Comparison of ENCODE assay signal across 8 mouse cellular contexts in the genomic region with DNA sequence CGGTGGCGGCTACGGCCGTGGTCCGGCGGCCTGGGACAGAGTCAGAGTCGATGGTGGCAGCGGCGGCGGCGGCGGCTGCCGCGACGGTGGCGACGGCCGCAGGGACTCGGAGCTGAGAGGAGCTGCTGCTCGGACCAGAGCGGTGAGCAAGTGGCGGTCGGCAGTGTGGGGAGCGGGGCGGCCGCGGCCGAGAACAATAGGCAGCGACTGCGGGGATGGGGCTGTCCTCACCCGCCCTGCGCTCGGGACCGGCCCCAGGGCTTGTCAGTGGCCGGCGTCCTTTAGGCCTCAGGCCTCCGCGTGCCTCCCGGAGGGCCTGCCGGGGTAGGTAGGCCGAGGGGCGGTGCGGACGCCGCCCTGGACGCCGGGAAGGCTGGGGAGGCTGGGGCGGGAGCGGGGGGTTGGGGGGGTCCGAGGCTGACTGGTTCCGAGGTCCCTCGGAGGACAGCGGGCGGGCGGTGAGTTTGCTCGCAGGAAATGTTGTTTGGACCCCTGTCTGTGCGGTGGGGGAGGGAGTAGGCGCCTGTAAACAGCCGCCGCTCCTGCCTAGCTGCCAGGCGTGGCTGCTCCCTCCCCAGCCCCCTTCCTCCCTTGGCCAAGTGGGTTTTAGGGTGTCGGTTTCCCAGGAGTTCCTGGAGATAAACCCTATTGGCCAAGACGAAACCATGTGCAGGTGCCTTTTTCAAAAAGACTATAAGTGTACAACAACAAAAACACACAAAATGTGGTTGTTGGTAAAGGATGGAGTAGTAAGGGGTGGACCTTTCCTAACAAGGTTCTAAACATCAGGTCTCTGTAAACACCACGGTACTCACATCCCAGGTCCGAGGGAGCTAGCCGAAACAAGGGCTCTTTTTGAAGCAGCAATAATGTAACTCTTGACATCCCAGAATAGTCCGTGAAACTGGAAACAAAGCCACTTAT. TPM values are rescaled to one million over a fixed set of nuclear protein-coding genes. Genes with fewer than 3 reads are reported as not detected.
DNase-seq lines count a peak whose midpoint lies in the region; ATAC-seq and TF ChIP-seq lines count a peak whose summit lies in the region.

No protein-coding gene starts in this region.

- TF ChIP-seq RAD21 in MEL (IDR thresholded peaks at IDR 0.05; ENCODE audit: low read depth, low read length), result no peak

- H3K36me3 ChIP-seq in MEL (ENCODE audit: control insufficient read depth in 1 of 2, insufficient read depth in 2 of 2, low read length in 2 of 2), result peaks cover 0 to 31% of the 10 kb centered on the region in 2 experiments; a peak in 3 of 4 replicates
- no peaks in the 10 kb centered on the region for H3K36me3 ChIP-seq in forebrain, embryonic 14.5 days (ENCODE audit: control insufficient read depth, insufficient read depth, low read length)
- H3K36me3 ChIP-seq in lung, postnatal 0 days (ENCODE audit: insufficient read depth, low read length), result no peaks in the 10 kb centered on the region

- peak; percentile 75 for ATAC-seq in forebrain, embryonic 14.5 days
- ATAC-seq in lung, postnatal 0 days, result peak; percentile 73

- peak overlapping the region; percentile 58 for H3K27ac ChIP-seq in MEL (ENCODE audit: control insufficient read depth, low read depth, low read length)
- peak overlapping the region; percentile 87 for H3K27ac ChIP-seq in forebrain, embryonic 14.5 days (ENCODE audit: low read depth, low read length)
- H3K27ac ChIP-seq in layer of hippocampus, adult 2 months, result peak overlapping the region; percentile 97
- H3K27ac ChIP-seq in lung, postnatal 0 days (ENCODE audit: low read length), result peak overlapping the region; percentile 94

- no peaks in the 10 kb centered on the region for H3K9me3 ChIP-seq in MEL (replicated peaks; ENCODE audit: insufficient read depth, low read length)
- H3K9me3 ChIP-seq in forebrain, embryonic 14.5 days (replicated peaks; ENCODE audit: control insufficient read depth, low read length), result no peaks in the 10 kb centered on the region
- H3K9me3 ChIP-seq in lung, postnatal 0 days (ENCODE audit: low read length), result no peaks in the 10 kb centered on the region

- TF ChIP-seq POLR2A in MEL (IDR thresholded peaks at IDR 0.05; ENCODE audit: control insufficient read depth in 1 of 2, insufficient read depth in 1 of 2, low read depth in 1 of 2, low read length in 2 of 2, poor library complexity in 1 of 2), result no peak; a peak in 1 of 4 replicates

- intact Hi-C loops in heart, postnatal 10 days (cut with DNase I), result loop anchor here (5.0 kb wide), 1 partner anchor 125 kb away; a partner anchor contains a TSS

- H3K4me2 ChIP-seq in forebrain, embryonic 14.5 days (ENCODE audit: low read length), result peak overlapping the region; percentile 74
- H3K4me2 ChIP-seq in lung, postnatal 0 days (replicated peaks; ENCODE audit: low read depth, low read length), result peak overlapping the region; percentile 68

- DNase-seq in MEL (ENCODE audit: low read depth, low spot score), result peak; percentile 72
- DNase-seq in c-Kit-negative CD71-positive TER-119-positive erythroid progenitor cells, embryonic 14.5 days (ENCODE audit: low read depth, low spot score), result peak; percentile 46
- peak; percentile 62 for DNase-seq in forebrain, embryonic 14.5 days (ENCODE audit: low spot score)
- peak; percentile 74 to 75 for DNase-seq in heart, postnatal 10 days
- DNase-seq in layer of hippocampus, adult 2 months (ENCODE audit: low spot score in 2 of 2), result peak; percentile 28 to 41
- peak; percentile 65 for DNase-seq in lung, postnatal 0 days (ENCODE audit: low spot score)
- DNase-seq in ovary, postnatal 36 days (ENCODE audit: low spot score), result peak; percentile 68
- peak; percentile 70 for DNase-seq in thymus, postnatal 4 days

- H3K9ac ChIP-seq in MEL (ENCODE audit: control insufficient read depth, low read depth, low read length, poor library complexity, severe bottlenecking), result peak overlapping the region; percentile 91
- peak overlapping the region; percentile 97 for H3K9ac ChIP-seq in forebrain, embryonic 14.5 days (ENCODE audit: low read length)
- H3K9ac ChIP-seq in lung, postnatal 0 days (replicated peaks; ENCODE audit: low read depth), result peak overlapping the region; percentile 94

- under 1% methylated on average over 59 of the region's 67 CpGs for WGBS in forebrain, embryonic 14.5 days
- WGBS in lung, postnatal 0 days, result under 1% methylated on average over 38 of the region's 67 CpGs

- H3K4me1 ChIP-seq in MEL (ENCODE audit: control insufficient read depth in 1 of 2, insufficient read depth in 2 of 2, low read length in 2 of 2), result peaks cover 0 to 27% of the 10 kb centered on the region in 2 experiments
- H3K4me1 ChIP-seq in forebrain, embryonic 14.5 days (ENCODE audit: control insufficient read depth, insufficient read depth, low read length), result peaks cover 6% of the 10 kb centered on the region
- H3K4me1 ChIP-seq in lung, postnatal 0 days (ENCODE audit: insufficient read depth, low read depth, low read length), result no peaks in the 10 kb centered on the region

- TF ChIP-seq CTCF in MEL (IDR thresholded peaks at IDR 0.05 in 2 of 3, conservative IDR thresholded peaks at IDR 0.05 in 1 of 3; ENCODE audit: control insufficient read depth in 1 of 3, insufficient read depth in 1 of 3, low read depth in 2 of 3, low read length in 3 of 3, poor library complexity in 1 of 3, severe bottlenecking in 1 of 3), result no peak
- TF ChIP-seq CTCF in layer of hippocampus, adult 2 months (conservative IDR thresholded peaks at IDR 0.05), result no peak
- no peak for TF ChIP-seq CTCF in lung, postnatal 0 days (IDR thresholded peaks at IDR 0.05)

- H3K79me2 ChIP-seq in MEL (ENCODE audit: control insufficient read depth, insufficient read depth, low read length, poor library complexity), result peaks cover 37% of the 10 kb centered on the region

- TF ChIP-seq EP300 in MEL (IDR thresholded peaks at IDR 0.05; ENCODE audit: low read depth in 1 of 2, low read length in 2 of 2), result no peak
- no peak for TF ChIP-seq EP300 in lung, postnatal 0 days (IDR thresholded peaks at IDR 0.05)

- H3K27me3 ChIP-seq in MEL (ENCODE audit: control insufficient read depth in 1 of 2, insufficient read depth in 2 of 2, low read length in 2 of 2), result no peaks in the 10 kb centered on the region
- H3K27me3 ChIP-seq in forebrain, embryonic 14.5 days (replicated peaks; ENCODE audit: control insufficient read depth, insufficient read depth, low read length), result no peaks in the 10 kb centered on the region
- H3K27me3 ChIP-seq in lung, postnatal 0 days (replicated peaks; ENCODE audit: insufficient read depth, low read length), result no peaks in the 10 kb centered on the region

- peak overlapping the region; percentile 86 to 99 for H3K4me3 ChIP-seq in MEL (ENCODE audit: control insufficient read depth in 1 of 2, insufficient read depth in 1 of 2, low read depth in 2 of 2, low read length in 2 of 2)
- H3K4me3 ChIP-seq in forebrain, embryonic 14.5 days (ENCODE audit: low read depth, low read length), result peak overlapping the region; percentile 94
- peak overlapping the region; percentile 98 for H3K4me3 ChIP-seq in layer of hippocampus, adult 2 months
- H3K4me3 ChIP-seq in lung, postnatal 0 days (ENCODE audit: low read depth, low read length), result peak overlapping the region; percentile 95

TF ChIP-seq in MEL, 35 proteins besides CTCF, POLR2A, EP300 and RAD21 (continues in another document):
- TF ChIP-seq POLR2AphosphoS5 (IDR thresholded peaks at IDR 0.05; ENCODE audit: borderline replicate concordance, low read depth, low read length), result no peak
- TF ChIP-seq USF2 (IDR thresholded peaks at IDR 0.05; ENCODE audit: borderline replicate concordance in 1 of 2, insufficient read depth in 1 of 2, low read depth in 1 of 2, low read length in 2 of 2), result no peak
- TF ChIP-seq ZMIZ1 (IDR thresholded peaks at IDR 0.05; ENCODE audit: low read depth, low read length), result no peak
- no peak for TF ChIP-seq KAT2A (conservative IDR thresholded peaks at IDR 0.05; ENCODE audit: low read depth, low read length)
- TF ChIP-seq TAL1 (IDR thresholded peaks at IDR 0.05; ENCODE audit: low read length), result no peak
- peak; percentile 53; the same call in 1 of the 2 replicates for TF ChIP-seq MAZ (IDR thresholded peaks at IDR 0.05; ENCODE audit: low read depth, low read length)
- TF ChIP-seq UBTF (IDR thresholded peaks at IDR 0.05; ENCODE audit: borderline replicate concordance, insufficient read depth, low read depth, low read length), result no peak; the same call in 1 of the 2 replicates
- TF ChIP-seq MAX (IDR thresholded peaks at IDR 0.05; ENCODE audit: low read length), result no peak
- no peak for TF ChIP-seq ETS1 (IDR thresholded peaks at IDR 0.05; ENCODE audit: low read depth, low read length)
- TF ChIP-seq POLR2AphosphoS2 (IDR thresholded peaks at IDR 0.05; ENCODE audit: low read length), result no peak
- no peak for TF ChIP-seq MYB (IDR thresholded peaks at IDR 0.05; ENCODE audit: low read depth, low read length)
- TF ChIP-seq USF1 (IDR thresholded peaks at IDR 0.05; ENCODE audit: low read depth, low read length), result peak; percentile 52; the same call in 1 of the 2 replicates
- no peak for TF ChIP-seq SMC3 (IDR thresholded peaks at IDR 0.05; ENCODE audit: low read depth, low read length)
- TF ChIP-seq GABPA (IDR thresholded peaks at IDR 0.05; ENCODE audit: low read depth, low read length), result no peak
- TF ChIP-seq JUND (IDR thresholded peaks at IDR 0.05; ENCODE audit: low read depth, low read length), result no peak
- no peak for TF ChIP-seq ZKSCAN1 (IDR thresholded peaks at IDR 0.05; ENCODE audit: low read depth, low read length)
- no peak for TF ChIP-seq ZC3H11A (IDR thresholded peaks at IDR 0.05; ENCODE audit: low read depth, low read length)
- TF ChIP-seq MEF2A (IDR thresholded peaks at IDR 0.05; ENCODE audit: extremely low read depth, insufficient replicate concordance, low read depth, low read length, poor library complexity, severe bottlenecking), result no peak
- no peak for TF ChIP-seq ELF1 (IDR thresholded peaks at IDR 0.05; ENCODE audit: low read depth, low read length)
- no peak for TF ChIP-seq CHD1 (IDR thresholded peaks at IDR 0.05; ENCODE audit: low read depth, low read length)
- 0 out of 2 replicates have a peak, but pooled peaks have one; percentile 29 for TF ChIP-seq MYC (IDR thresholded peaks at IDR 0.05; ENCODE audit: low read depth, low read length)
- TF ChIP-seq NELFE (IDR thresholded peaks at IDR 0.05; ENCODE audit: low read depth, low read length), result no peak
- TF ChIP-seq MXI1 (IDR thresholded peaks at IDR 0.05; ENCODE audit: low read depth, low read length), result peak; percentile 61; the same call in 1 of the 2 replicates

RNA-seq across cellular contexts. Expression of a gene that starts 0.6 kb away (rescaled TPM):
- total RNA-seq in MEL (2012; rRNA removed), result 14.2 and 15.2 TPM in 2 replicates
- polyA plus RNA-seq in MEL (2012; ENCODE audit: insufficient read depth in 1 of 2, insufficient read length in 2 of 2, low read depth in 1 of 2, low replicate concordance in 2 of 2, missing spikeins in 1 of 2), result 1 to 10 TPM in 1 of 2 experiments, not detected in 1; 6.2 TPM
- 7.1 and 10.4 TPM in 2 replicates for polyA plus RNA-seq in forebrain, embryonic 14.5 days (2014; fragmentation: Nextera tagmentation; extraction: Ambion mirVana)
- 10 to 100 TPM; 42.2 to 43.7 TPM for total RNA-seq in heart, postnatal 10 days (2021)
- 10 to 100 TPM; 39.1 to 41.4 TPM for total RNA-seq in layer of hippocampus, adult 2 months (2021)
- polyA plus RNA-seq in lung, postnatal 0 days (2015; fragmentation: Nextera tagmentation; extraction: Ambion mirVana), result 6.9 and 8.2 TPM in 2 replicates

Comparison
In these comparisons a context has a peak if more than half of its experiments do, and no peak if none do; other contexts are left out.
1. Peak in every context shown above with its lines: DNase-seq, ATAC-seq, H3K4me3 ChIP-seq and H3K27ac ChIP-seq.